Mouse (Mus musculus) embryo, embryonic 10 days (tissue): ENCODE measurements at regions not wholly inside any gene's neighbourhood (a gene's known extent, or its start where the extent isn't known, plus 50 kb on each side); places are given as distances from the start of the nearest gene placed in this dataset.

ENCODE experiments used
- DNase-seq: peaks from one replicate; pipeline ENCODE4 v3.0.0-alpha.2; 2015; ENCODE audit warnings: low spot score

DNA sequence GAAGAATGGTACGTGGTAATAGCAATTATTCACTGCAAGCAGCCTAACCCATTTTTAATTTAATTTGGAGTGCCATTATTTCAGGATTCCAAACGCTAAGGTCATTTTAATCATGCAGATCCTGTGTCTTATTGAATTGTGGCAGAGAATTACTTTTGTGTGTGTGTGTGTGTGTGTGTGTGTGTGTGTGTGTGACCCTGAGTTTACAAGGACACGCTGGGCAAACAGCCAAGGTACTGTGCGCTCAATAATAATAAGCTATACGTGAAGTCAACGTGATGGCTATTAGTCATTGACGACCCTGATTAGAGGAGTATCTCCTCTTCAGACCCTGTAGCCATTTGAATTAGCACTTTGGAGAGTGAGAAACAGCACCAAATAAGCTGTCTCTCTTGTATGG, 144.1 kb downstream of the Klf7 start:
- DNase-seq, result no peak

DNA sequence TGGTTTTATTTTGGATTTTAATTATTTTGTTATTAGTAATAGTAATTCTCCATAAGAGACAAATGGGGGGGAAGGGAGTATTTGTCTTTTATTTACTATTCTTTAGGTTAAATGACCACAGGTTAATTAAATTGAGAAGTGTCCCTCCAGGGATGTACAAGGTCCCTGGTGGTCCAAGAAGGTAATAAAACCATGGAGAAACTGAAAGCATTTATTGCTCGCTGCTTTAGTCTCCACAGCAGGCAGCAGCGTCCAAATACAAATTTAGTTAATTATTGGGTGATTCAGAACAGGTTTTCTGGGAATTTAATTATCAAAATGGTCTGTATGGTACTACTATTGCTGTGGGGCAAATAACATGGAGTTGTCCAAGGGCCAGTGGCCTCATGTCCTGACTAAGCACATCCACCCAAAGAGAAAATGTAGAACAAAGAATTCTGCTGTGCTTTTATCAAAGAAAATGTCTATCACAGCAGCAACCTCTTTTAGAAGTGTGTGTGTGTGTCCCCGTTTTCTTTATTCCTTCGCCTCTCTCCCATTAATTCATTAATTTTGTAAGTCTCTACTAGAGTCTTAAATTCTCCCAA, 144.7 kb downstream of the Klf7 start:
- DNase-seq, result no peak

DNA sequence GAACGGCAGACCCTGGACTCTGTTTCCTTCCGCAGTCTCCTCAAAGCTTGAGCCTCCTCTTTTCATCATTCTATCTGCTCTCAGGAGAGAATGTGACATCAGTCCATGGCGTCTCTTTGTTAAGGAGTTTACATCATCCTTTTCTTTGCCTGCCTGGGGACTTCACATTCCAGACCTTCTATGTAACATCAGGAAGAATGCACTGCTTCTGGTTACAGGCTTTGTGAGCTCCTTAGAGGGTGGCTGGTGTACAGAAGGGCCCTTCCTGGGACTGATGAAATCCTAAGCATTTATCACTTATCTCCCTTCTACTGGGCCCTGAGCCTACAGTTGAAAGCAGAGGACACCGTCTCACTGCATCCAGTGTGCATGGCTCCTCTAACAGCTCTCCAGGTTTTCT, 145.2 kb downstream of the Klf7 start:
- DNase-seq, result peak; percentile 13

GRCm38 (mm10) chr1:63967849-63968248, 154.2 kb downstream of the Klf7 start:
- no peak for DNase-seq

DNA sequence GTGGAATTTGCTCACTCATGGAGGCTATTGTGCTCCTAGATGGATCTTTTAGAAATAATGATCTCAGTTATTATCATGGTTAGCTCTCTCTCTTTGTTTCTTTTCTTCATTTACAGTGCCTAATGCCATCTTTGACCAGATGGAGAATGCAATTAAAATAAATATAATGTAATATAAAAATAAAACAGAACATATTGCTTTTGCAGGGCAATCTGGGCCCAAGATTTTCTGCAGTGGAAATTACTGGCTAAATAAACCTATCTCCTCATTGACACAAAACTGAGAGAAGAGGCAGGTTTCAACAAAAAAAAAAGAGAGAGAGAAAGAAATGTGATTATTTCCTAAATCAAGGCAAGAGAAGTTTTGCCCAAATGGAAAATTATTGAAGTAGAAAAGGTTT, 156.6 kb downstream of the Klf7 start:
- DNase-seq, result no peak

- no peak for DNase-seq
Measured at GRCm38 (mm10) chr1:63964519-63964918, 157.6 kb downstream of the Klf7 start.

GRCm38 (mm10) chr1:63955701-63956355, 166.3 kb downstream of the Klf7 start:
- DNase-seq, result no peak

DNA sequence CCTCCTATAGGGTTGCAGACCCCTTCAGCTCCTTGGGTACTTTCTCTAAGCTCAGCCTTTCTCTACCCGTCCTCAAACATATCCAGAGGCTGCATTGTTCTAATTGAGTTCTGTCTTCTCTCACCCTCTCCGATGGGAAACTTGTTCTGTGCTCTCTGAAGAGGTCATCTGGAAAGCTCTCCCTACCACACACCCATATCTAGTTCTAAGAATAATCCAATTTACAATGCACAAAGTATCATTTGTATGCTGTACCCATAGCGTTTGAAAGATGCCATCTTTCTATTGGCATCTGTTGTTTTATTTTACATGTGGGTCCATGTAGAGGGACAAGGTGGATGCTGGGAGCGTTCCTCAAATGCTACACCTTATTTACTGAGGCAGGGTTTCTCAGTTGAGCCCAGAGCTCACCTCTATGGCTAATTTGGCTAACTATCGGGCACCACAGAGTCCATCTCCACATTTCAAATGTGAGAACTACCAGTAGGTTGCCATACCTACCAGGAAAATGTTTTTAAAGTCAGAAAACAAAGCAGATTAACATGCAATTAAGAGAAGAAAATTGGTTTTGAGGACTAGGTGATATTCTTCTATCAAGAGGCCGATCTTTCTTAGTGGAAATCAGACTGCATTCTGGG, 167.1 kb downstream of the Klf7 start:
- no peak for DNase-seq

GRCm38 (mm10) chr1:63954172-63954571, 167.9 kb downstream of the Klf7 start:
- no peak for DNase-seq

GRCm38 (mm10) chr1:63953229-63953883, 168.7 kb downstream of the Klf7 start:
- DNase-seq, result peak; percentile 49

- DNase-seq, result peak; percentile 9
Measured at GRCm38 (mm10) chr1:63951663-63952062, 170.4 kb downstream of the Klf7 start.

DNA sequence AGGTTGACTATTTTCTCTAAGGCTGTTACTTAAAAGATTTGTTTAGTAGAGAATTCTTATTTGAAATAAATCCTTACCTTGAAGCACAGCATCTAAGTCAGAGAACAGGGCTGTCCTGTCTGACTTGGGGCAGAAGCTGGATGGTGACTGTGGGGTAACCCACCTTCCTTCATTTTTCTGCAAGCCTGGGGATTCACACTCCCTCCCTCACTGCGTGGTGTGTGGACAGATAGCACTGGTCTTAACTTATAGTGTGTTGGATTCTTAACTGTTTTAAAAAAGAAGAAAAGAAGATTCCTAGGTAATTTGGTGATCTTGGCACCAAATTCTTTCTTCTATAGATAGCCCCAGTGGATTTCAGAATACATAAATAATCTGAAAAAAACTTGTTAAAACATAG, 174.8 kb downstream of the Klf7 start:
- DNase-seq, result no peak

GRCm38 (mm10) chr1:63946834-63947233, 175.2 kb downstream of the Klf7 start:
- no peak for DNase-seq

GRCm38 (mm10) chr1:63944786-63945185, 175.7 kb upstream of the 4933402D24Rik start:
- no peak for DNase-seq

DNA sequence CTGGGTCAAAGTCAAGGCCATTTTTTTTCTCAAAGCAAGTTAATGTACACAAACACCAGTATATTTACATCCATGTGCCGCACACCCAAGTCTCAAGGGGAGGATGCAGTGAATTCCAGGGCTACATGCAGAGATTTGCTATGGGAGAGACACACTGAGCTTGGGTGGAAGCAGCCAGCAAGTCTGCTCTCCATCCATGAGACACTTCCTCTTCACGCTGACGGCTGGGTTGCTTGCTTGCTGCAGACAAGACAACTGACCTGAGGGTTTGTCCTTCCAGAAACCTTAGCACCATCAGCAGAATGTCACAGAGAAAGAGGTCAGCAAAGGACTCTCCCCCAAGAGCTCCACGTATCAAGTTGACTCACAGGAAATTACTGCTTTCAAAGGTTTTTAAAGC, 169.3 kb upstream of the 4933402D24Rik start:
- no peak for DNase-seq

DNA sequence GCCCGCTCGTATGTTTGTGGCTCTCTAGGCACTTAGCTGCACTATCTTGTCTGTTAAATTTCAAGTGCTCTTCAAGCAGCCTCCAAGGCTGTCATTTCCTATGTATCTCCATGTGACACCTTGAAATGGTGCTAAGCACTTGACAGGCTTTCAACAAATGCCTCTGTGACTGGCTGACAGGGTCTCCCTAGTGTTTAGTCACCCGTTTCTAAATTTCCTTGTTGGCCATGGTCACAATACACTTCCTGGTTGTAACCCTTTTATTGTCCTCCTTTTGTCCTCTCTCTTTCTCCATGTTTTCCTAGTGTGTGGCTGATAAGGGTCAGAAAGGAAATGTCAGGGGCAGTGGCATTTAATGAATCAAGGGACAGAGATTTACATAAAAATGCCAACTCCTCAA, 168.4 kb upstream of the 4933402D24Rik start:
- DNase-seq, result peak; percentile 42

- no peak for DNase-seq
Measured at GRCm38 (mm10) chr1:63934570-63935280, 165.7 kb upstream of the 4933402D24Rik start.

- DNase-seq, result peak; percentile 31
Measured at GRCm38 (mm10) chr1:63932484-63932883, 163.4 kb upstream of the 4933402D24Rik start.

DNA sequence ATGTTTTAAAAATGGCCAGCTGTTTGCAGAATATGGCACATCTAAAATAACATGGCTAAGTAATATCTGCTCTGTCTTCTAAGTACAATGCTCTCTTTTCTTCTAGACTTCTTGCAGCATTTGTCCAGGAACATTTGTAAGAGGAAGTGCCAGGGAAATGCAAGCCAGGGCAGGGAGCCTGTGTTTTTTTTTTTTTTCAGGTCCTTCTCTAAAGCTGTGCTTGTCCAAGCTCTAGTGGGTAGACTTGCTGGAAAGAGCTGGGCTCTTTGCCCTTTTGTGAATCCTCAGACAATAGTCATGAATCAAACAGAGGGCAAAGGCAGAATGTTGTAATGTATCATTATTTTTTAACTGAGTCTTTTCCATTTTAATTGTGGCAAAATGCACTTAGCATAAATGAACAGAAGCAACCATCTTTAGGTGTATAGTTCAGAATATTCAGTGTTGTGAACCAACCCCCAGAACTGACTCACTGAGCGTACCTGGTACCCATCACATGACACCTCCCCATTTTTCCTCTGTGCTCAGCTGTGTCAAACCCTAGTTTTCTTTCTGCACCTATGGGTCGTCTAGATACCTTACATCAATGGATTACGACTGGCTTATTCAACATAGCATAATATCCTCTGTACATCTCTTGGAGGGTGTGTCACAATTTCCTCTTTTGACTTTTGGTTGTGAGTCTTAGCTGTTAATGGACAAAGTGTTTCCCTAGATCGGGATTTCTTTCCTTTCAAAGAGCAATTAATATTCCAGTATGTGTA, 160.5 kb upstream of the 4933402D24Rik start:
- no peak for DNase-seq

DNA sequence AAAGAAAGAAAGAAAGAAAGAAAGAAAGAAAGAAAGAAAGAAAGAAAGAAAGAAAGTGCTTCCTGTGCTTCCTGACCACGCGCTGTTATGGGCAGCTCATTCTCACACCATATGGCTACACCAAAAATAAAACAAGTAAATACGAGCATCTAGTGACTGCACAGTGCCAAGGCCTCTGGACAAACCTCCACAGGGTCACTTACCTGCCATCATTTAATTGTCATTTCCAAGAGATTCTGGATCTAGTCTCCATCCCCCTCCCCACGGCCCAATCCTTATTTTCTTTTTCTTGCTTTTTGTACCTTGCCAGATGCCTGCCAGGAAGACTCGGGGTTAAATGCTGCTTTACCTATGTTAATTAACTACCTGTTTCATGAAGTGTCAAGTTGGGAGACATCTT, 159.8 kb upstream of the 4933402D24Rik start:
- DNase-seq, result no peak

GRCm38 (mm10) chr1:63928361-63928760, 159.3 kb upstream of the 4933402D24Rik start:
- no peak for DNase-seq
